Mouse (Mus musculus) forebrain, embryonic 13.5 days (tissue): Measurements from ENCODE around the gene Mcm9. TPM values are rescaled to one million over a fixed set of nuclear protein-coding genes. Genes with fewer than 3 reads are reported as not detected.

Experiments used
- ATAC-seq: fragments of 200-750 bp; cut with Nextera tagmentation; 2 replicates; pipeline ENCODE4 v1.8.0; 2017
- H3K27ac ChIP-seq: fragments of 300-500 bp; sonication (generic); 2 replicates; pipeline ENCODE4 v1.5.1; 2015; ENCODE audit warnings: inconsistent platforms, mild to moderate bottlenecking, moderate library complexity
- H3K27me3 ChIP-seq: fragments of 300-500 bp; sonication (generic); 2 replicates; pipeline ENCODE4 v1.6.1; 2015; ENCODE audit warnings: mild to moderate bottlenecking, inconsistent platforms
- H3K36me3 ChIP-seq: fragments of 300-500 bp; sonication (generic); 2 replicates; pipeline ENCODE4 v1.6.1; 2015; ENCODE audit warnings: mild to moderate bottlenecking, inconsistent platforms; ENCODE audit not compliant: poor library complexity, severe bottlenecking
- H3K4me1 ChIP-seq: fragments of 300-500 bp; sonication (generic); 2 replicates; pipeline ENCODE4 v1.6.1; 2015; ENCODE audit warnings: inconsistent platforms
- H3K4me2 ChIP-seq: fragments of 300-500 bp; sonication (generic); 2 replicates; pipeline ENCODE4 v1.6.1; 2015; ENCODE audit warnings: inconsistent platforms, mild to moderate bottlenecking, moderate library complexity
- H3K4me3 ChIP-seq: fragments of 300-500 bp; sonication (generic); 2 replicates; pipeline ENCODE4 v1.5.1; 2015; ENCODE audit warnings: mild to moderate bottlenecking, inconsistent platforms
- H3K9ac ChIP-seq: fragments of 300-500 bp; sonication (generic); 2 replicates; pipeline ENCODE4 v1.6.1; 2015; ENCODE audit warnings: mild to moderate bottlenecking, inconsistent platforms
- H3K9me3 ChIP-seq: fragments of 300-500 bp; sonication (generic); replicated peaks from 2 replicates; pipeline ENCODE4 v1.6.1; 2016; ENCODE audit warnings: inconsistent platforms
- WGBS: fragments of 180-500 bp; shearing (Covaris S2); methylation state at CpG from one replicate; pipeline ENCODE4 v1.1.7; 2015; 5-methylcytosine and 5-hydroxymethylcytosine counted together
- polyA plus RNA-seq: library from polyadenylated mRNA; unstranded; fragments of >200 nt; fragmentation: Nextera tagmentation; extraction: Ambion mirVana; gene quantifications from 2 replicates; pipeline ENCODE4 v1.2.1, GENCODE M21; 2015

Mcm9 gene
- polyA plus RNA-seq, 1 experiment from 2014 or later, result 14.5 TPM

GRCm38 (mm10) chr10:53608274-53608673 is 22.0 kb downstream of the Mcm9 start:
- no peak for ATAC-seq
- no peaks in the 10 kb centered on the region for H3K27me3 ChIP-seq
- H3K9me3 ChIP-seq, result no peaks in the 10 kb centered on the region
- H3K36me3 ChIP-seq, result peaks cover 66% of the 10 kb centered on the region
- no peak overlapping the region for H3K4me2 ChIP-seq
- WGBS, result 79% methylated on average over 2 of the region's 2 CpGs
- no peak overlapping the region for H3K9ac ChIP-seq
- no peak overlapping the region for H3K4me3 ChIP-seq
- H3K4me1 ChIP-seq, result no peaks in the 10 kb centered on the region
- H3K27ac ChIP-seq, result no peak overlapping the region

GRCm38 (mm10) chr10:53605328-53605727 is 24.9 kb downstream of the Mcm9 start:
- Histone ChIP-seq H3K9ac (no peak overlapping the region), H3K27me3 (no peaks in the 10 kb centered on the region), H3K4me3 (no peak overlapping the region), H3K9me3 (no peaks in the 10 kb centered on the region), H3K4me1 (peaks cover 14% of the 10 kb centered on the region; the same call in 1 of the 2 replicates), H3K36me3 (peaks cover 68% of the 10 kb centered on the region), H3K27ac (no peak overlapping the region), H3K4me2 (no peak overlapping the region)
- 76% methylated on average over 2 of the region's 2 CpGs for WGBS
- no peak for ATAC-seq

- 46% methylated on average over 5 of the region's 5 CpGs for WGBS
- H3K36me3 ChIP-seq, result peaks cover 20% of the 10 kb centered on the region
Measured at GRCm38 (mm10) chr10:53598821-53599220, 31.4 kb downstream of the Mcm9 start.

GRCm38 (mm10) chr10:53597121-53597881 is 32.9 kb downstream of the Mcm9 start:
- ATAC-seq, result peak; percentile 19
- Histone ChIP-seq H3K36me3 (peaks cover 6% of the 10 kb centered on the region), H3K27ac (peak overlapping the region; percentile 99), H3K27me3 (no peaks in the 10 kb centered on the region), H3K4me2 (peak overlapping the region; percentile 71), H3K9ac (peak overlapping the region; percentile 97), H3K4me3 (peak overlapping the region; percentile 93), H3K9me3 (no peaks in the 10 kb centered on the region), H3K4me1 (peaks cover 39% of the 10 kb centered on the region)
- WGBS, result 0% methylated on average over 71 of the region's 99 CpGs

More at GRCm38 (mm10) chr10:53598821-53599220, 31.4 kb downstream of the Mcm9 start:
- peaks cover 39% of the 10 kb centered on the region for H3K4me1 ChIP-seq
- H3K27me3 ChIP-seq, result no peaks in the 10 kb centered on the region
- no peak for ATAC-seq
- H3K9me3 ChIP-seq, result no peaks in the 10 kb centered on the region
- peak overlapping the region; percentile 60 for H3K4me2 ChIP-seq
- peak overlapping the region; percentile 26 for H3K9ac ChIP-seq
- peak overlapping the region; percentile 32 for H3K4me3 ChIP-seq
- H3K27ac ChIP-seq, result no peak overlapping the region

GRCm38 (mm10) chr10:53596677-53597120 is 33.5 kb downstream of the Mcm9 start, which contains the start of gene Asf1a:
Gene Asf1a (plus strand): TSS chr10:53596757.
- 0 out of 2 replicates have a peak, but pooled peaks cover 3% of the 10 kb centered on the region for H3K36me3 ChIP-seq
- peak within 1 kb of the TSS; percentile 99 for H3K27ac ChIP-seq
- H3K4me2 ChIP-seq, result peak within 1 kb of the TSS; percentile 71
- under 1% methylated on average over 51 of the region's 52 CpGs for WGBS
- peak; percentile 98 for ATAC-seq
- H3K9me3 ChIP-seq, result no peaks in the 10 kb centered on the region
- peaks cover 39% of the 10 kb centered on the region for H3K4me1 ChIP-seq
- H3K4me3 ChIP-seq, result peak within 1 kb of the TSS; percentile 93
- H3K27me3 ChIP-seq, result no peaks in the 10 kb centered on the region
- H3K9ac ChIP-seq, result peak within 1 kb of the TSS; percentile 97

GRCm38 (mm10) chr10:53595744-53596676 is 34.2 kb downstream of the Mcm9 start:
- Histone ChIP-seq H3K36me3 (no peaks in the 10 kb centered on the region), H3K4me3 (peak overlapping the region; percentile 93), H3K4me1 (peaks cover 32% of the 10 kb centered on the region), H3K27me3 (no peaks in the 10 kb centered on the region), H3K9ac (peak overlapping the region; percentile 69), H3K27ac (peak overlapping the region; percentile 99), H3K4me2 (peak overlapping the region; percentile 71), H3K9me3 (no peaks in the 10 kb centered on the region)
- 8% methylated on average over 27 of the region's 27 CpGs for WGBS
- peak; percentile 94 for ATAC-seq

- Histone ChIP-seq H3K27me3 (no peaks in the 10 kb centered on the region), H3K27ac (no peak overlapping the region), H3K36me3 (no peaks in the 10 kb centered on the region), H3K9me3 (no peaks in the 10 kb centered on the region), H3K9ac (no peak overlapping the region), H3K4me1 (peaks cover 5% of the 10 kb centered on the region), H3K4me3 (no peak overlapping the region), H3K4me2 (no peak overlapping the region)
- WGBS, result 46% methylated on average over 3 of the region's 3 CpGs
- ATAC-seq, result no peak
Measured at GRCm38 (mm10) chr10:53585777-53586176, 44.5 kb downstream of the Mcm9 start.

GRCm38 (mm10) chr10:53581087-53581486 is 49.2 kb downstream of the Mcm9 start:
- no peaks in the 10 kb centered on the region for H3K27me3 ChIP-seq
- H3K9me3 ChIP-seq, result no peaks in the 10 kb centered on the region
- 22% methylated on average over 7 of the region's 12 CpGs for WGBS
- peaks cover 13% of the 10 kb centered on the region for H3K4me1 ChIP-seq
- peak overlapping the region; percentile 55 for H3K9ac ChIP-seq
- peak overlapping the region; percentile 30 for H3K4me3 ChIP-seq
- H3K36me3 ChIP-seq, result no peaks in the 10 kb centered on the region
- peak overlapping the region; percentile 65 for H3K4me2 ChIP-seq
- peak; percentile 71 for ATAC-seq
- no peak overlapping the region for H3K27ac ChIP-seq

GRCm38 (mm10) chr10:53580621-53581081 is 49.6 kb downstream of the Mcm9 start:
- peak; percentile 90 for ATAC-seq
- no peak overlapping the region for H3K27ac ChIP-seq

GRCm38 (mm10) chr10:53580137-53580536 is 50.1 kb downstream of the Mcm9 start:
- WGBS, result 32% methylated on average over 6 of the region's 7 CpGs
- H3K9me3 ChIP-seq, result no peaks in the 10 kb centered on the region
- H3K4me3 ChIP-seq, result peak overlapping the region; percentile 30

More at GRCm38 (mm10) chr10:53580621-53581081, 49.6 kb downstream of the Mcm9 start:
- WGBS, result 15% methylated on average over 14 of the region's 14 CpGs
- peak overlapping the region; percentile 30 for H3K4me3 ChIP-seq
- peak overlapping the region; percentile 65 for H3K4me2 ChIP-seq
- no peaks in the 10 kb centered on the region for H3K36me3 ChIP-seq
- no peaks in the 10 kb centered on the region for H3K27me3 ChIP-seq
- peak overlapping the region; percentile 55 for H3K9ac ChIP-seq
- peaks cover 13% of the 10 kb centered on the region for H3K4me1 ChIP-seq
- H3K9me3 ChIP-seq, result no peaks in the 10 kb centered on the region

GRCm38 (mm10) chr10:53568531-53568930 is 61.7 kb downstream of the Mcm9 start:
- Histone ChIP-seq H3K4me2 (no peak overlapping the region), H3K27me3 (no peaks in the 10 kb centered on the region)

More at GRCm38 (mm10) chr10:53580137-53580536, 50.1 kb downstream of the Mcm9 start:
- Histone ChIP-seq H3K4me1 (peaks cover 13% of the 10 kb centered on the region), H3K4me2 (peak overlapping the region; percentile 65), H3K36me3 (no peaks in the 10 kb centered on the region), H3K27me3 (no peaks in the 10 kb centered on the region), H3K9ac (no peak overlapping the region), H3K27ac (no peak overlapping the region)
- peak; percentile 57 for ATAC-seq

More at GRCm38 (mm10) chr10:53568531-53568930, 61.7 kb downstream of the Mcm9 start:
- no peak for ATAC-seq
- Histone ChIP-seq H3K36me3 (no peaks in the 10 kb centered on the region; the same call in 1 of the 2 replicates), H3K27ac (no peak overlapping the region), H3K4me3 (no peak overlapping the region), H3K4me1 (no peaks in the 10 kb centered on the region), H3K9ac (no peak overlapping the region), H3K9me3 (no peaks in the 10 kb centered on the region)
